Mouse (Mus musculus) neural tube, embryonic 15.5 days (tissue): ENCODE data around the gene Pus10. TPM values are rescaled to one million over a fixed set of nuclear protein-coding genes. Genes with fewer than 3 reads are reported as not detected.

ENCODE experiments used
- ATAC-seq: fragments of 200-750 bp; cut with Nextera tagmentation; 2 replicates; pipeline ENCODE4 v1.8.0; 2017; ENCODE audit warnings: mild to moderate bottlenecking, moderate TSS enrichment, moderate library complexity; ENCODE audit not compliant: low FRiP score
- H3K27ac ChIP-seq: fragments of 300-500 bp; sonication (generic); replicated peaks from 2 replicates; pipeline ENCODE4 v1.5.1; 2015; ENCODE audit warnings: mild to moderate bottlenecking, inconsistent platforms
- H3K27me3 ChIP-seq: fragments of 300-500 bp; sonication (generic); replicated peaks from 2 replicates; pipeline ENCODE4 v1.6.1; 2015; ENCODE audit warnings: inconsistent platforms
- H3K36me3 ChIP-seq: fragments of 300-500 bp; sonication (generic); 2 replicates; pipeline ENCODE4 v1.6.1; 2015; ENCODE audit warnings: inconsistent platforms
- H3K4me1 ChIP-seq: fragments of 300-500 bp; sonication (generic); 2 replicates; pipeline ENCODE4 v1.6.1; 2015; ENCODE audit warnings: inconsistent platforms
- H3K4me2 ChIP-seq: fragments of 300-500 bp; sonication (generic); 2 replicates; pipeline ENCODE4 v1.6.1; 2015; ENCODE audit warnings: inconsistent platforms, mild to moderate bottlenecking, moderate library complexity
- H3K4me3 ChIP-seq: fragments of 300-500 bp; sonication (generic); replicated peaks from 2 replicates; pipeline ENCODE4 v1.5.1; 2015; ENCODE audit warnings: mild to moderate bottlenecking, inconsistent platforms
- H3K9ac ChIP-seq: fragments of 300-500 bp; sonication (generic); replicated peaks from 2 replicates; pipeline ENCODE4 v1.6.1; 2015; ENCODE audit warnings: mild to moderate bottlenecking, inconsistent platforms
- H3K9me3 ChIP-seq: fragments of 300-500 bp; sonication (generic); replicated peaks from 2 replicates; pipeline ENCODE4 v1.6.1; 2016; ENCODE audit warnings: inconsistent platforms
- WGBS: fragments of 180-500 bp; shearing (Covaris S2); methylation state at CpG from one replicate; pipeline ENCODE4 v1.1.7; 2015; ENCODE audit warnings: mixed read lengths; 5-methylcytosine and 5-hydroxymethylcytosine counted together
- polyA plus RNA-seq: library from polyadenylated mRNA; unstranded; fragments of >200 nt; fragmentation: Nextera tagmentation; extraction: Ambion mirVana; gene quantifications from 2 replicates; pipeline ENCODE4 v1.2.1, GENCODE M21; 2015

Gene Pus10
- polyA plus RNA-seq, result 11.3 and 14.9 TPM in 2 replicates

DNA sequence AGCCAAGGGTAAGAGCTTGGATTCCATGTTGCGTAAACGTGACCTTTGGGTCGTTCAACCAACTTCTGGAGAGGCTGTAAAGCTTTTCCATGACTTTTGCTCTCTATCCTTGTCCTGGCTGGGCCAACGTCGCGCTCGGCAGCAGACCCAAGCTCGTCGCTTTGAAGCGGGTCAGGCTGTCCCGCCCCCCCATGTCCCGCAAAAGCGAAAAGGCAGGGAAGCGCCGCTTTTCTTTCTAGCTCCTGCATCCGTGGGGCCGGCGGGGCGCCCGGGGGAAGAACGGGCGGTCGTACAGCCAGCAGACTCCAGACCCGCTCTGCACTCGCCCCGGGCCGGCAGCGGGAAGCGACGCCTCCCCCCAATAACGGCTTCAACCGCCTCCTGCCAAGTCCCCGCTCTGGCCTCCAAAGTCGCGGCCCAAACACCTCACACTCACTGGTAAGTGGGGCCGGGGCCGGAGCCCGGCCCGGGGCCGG lies at the start of gene Pus10:
Gene Pus10 (plus strand): TSS at position 364 of the 476 bp plus-strand sequence.
- H3K4me3 ChIP-seq, result peak within 1 kb of the TSS; percentile 88
- H3K36me3 ChIP-seq, result no peaks in the 10 kb centered on the region
- H3K9me3 ChIP-seq, result no peaks in the 10 kb centered on the region
- H3K27ac ChIP-seq, result peak within 1 kb of the TSS; percentile 97
- H3K4me2 ChIP-seq, result peak within 1 kb of the TSS; percentile 72
- peak; percentile 56 for ATAC-seq
- peaks cover 21% of the 10 kb centered on the region for H3K4me1 ChIP-seq
- peak within 1 kb of the TSS; percentile 85 for H3K9ac ChIP-seq
- WGBS, result under 1% methylated on average over 39 of the region's 40 CpGs
- no peaks in the 10 kb centered on the region for H3K27me3 ChIP-seq

DNA sequence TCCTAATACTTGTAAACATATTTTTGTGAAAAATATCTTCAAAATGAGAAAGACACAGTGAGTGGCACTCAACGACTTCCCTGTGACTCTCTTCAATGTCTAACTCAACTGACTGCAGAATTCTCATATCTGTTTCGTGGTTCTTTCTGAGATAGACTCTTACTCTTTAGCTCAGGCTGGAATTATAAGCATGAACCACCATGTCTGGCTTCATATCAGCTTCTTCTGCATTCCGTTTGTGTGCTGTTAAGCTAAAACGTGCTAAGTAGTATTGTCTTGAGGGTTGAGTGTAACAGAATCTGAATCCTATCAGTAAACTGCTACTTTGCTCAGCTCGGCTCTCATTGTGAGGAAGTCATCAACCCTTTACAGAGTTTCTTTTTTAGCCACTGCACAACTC lies 46.5 kb upstream of the Pus10 start:
- Histone ChIP-seq H3K27ac (no peak overlapping the region), H3K27me3 (no peaks in the 10 kb centered on the region), H3K9me3 (no peaks in the 10 kb centered on the region), H3K4me1 (no peaks in the 10 kb centered on the region), H3K36me3 (peaks cover 24% of the 10 kb centered on the region), H3K4me3 (no peak overlapping the region), H3K4me2 (no peak overlapping the region), H3K9ac (no peak overlapping the region)
- WGBS, result 91% methylated on average over 5 of the region's 5 CpGs
- ATAC-seq, result no peak

DNA sequence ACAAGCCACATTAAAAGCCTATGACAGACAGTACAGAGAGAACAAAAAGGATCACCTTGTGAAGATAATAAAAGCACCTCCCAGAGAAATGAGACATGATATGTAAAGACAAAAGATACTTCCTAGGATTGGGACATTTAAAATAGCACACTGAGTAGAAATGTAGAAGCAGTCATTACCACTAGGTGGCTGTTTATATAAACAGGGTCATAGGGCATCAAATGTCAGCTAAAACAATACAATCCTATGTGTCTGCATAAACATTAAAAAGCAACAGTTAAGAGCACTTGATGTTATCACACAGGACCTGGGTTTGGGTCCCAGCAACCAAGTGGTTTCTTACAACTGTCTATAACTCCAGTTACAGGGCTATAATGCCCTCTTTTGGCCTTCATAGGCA lies 34.8 kb upstream of the Pus10 start:
- Histone ChIP-seq H3K4me1 (peaks cover 19% of the 10 kb centered on the region), H3K27ac (no peak overlapping the region), H3K9ac (no peak overlapping the region), H3K27me3 (no peaks in the 10 kb centered on the region), H3K4me3 (no peak overlapping the region), H3K36me3 (peaks cover 12% of the 10 kb centered on the region), H3K4me2 (no peak overlapping the region), H3K9me3 (no peaks in the 10 kb centered on the region)
- no peak for ATAC-seq

DNA sequence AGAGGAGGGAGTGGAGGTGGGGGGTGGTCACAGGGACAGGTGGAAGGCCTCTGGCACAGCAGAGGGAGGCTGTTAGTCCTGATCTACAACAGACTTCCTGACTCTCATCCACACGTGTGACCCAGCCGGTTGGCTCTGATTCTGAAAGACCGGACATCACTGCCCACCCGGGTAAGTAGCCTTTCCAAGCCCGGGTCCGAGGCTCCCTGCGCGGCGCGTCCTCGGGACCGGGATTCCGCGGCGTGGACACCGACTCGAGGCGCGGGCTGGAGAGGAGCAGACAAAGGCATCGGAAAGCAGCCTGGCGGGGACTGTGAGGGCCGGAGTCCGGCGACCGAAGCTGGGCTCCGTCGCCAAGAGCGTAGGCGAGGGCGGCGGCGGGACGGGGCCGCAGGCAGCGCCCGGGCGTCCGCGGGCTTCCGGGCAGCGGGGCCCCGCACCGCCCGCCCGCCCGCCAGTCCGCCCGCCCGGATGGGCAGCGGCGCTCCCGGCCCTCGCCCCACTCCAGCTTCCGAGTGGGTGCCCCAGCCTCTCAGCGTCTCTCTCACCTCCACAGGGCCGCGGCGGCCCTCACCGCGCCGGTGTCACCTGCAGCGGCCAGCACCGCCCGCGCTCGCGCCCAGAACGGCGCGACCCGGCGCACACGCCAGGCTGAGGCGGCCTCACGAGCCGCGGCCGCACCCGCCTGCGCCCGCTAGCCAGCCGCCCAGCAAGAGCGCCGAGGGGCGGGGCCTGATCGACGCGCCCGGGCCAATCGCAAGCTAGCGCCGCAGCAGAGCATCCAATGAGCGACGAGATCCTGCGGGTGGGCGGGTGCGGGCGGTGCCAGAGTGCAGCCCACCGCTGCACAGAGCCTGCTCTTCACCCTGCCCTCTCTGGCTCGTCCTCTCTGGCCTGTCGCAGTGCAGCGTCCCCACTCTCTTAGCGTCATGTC lies 32.3 kb upstream of the Pus10 start, which contains the start of gene 0610010F05Rik:
Gene 0610010F05Rik (minus strand): TSS at position 695 of the 934 bp plus-strand sequence.
- peaks cover 8% of the 10 kb centered on the region for H3K36me3 ChIP-seq
- peak within 1 kb of the TSS; percentile 93 for H3K27ac ChIP-seq
- H3K4me1 ChIP-seq, result peaks cover 19% of the 10 kb centered on the region
- ATAC-seq, result peak; percentile 100
- H3K27me3 ChIP-seq, result no peaks in the 10 kb centered on the region
- H3K4me2 ChIP-seq, result peak within 1 kb of the TSS; percentile 67
- H3K9ac ChIP-seq, result peak within 1 kb of the TSS; percentile 97
- under 1% methylated on average over 99 of the region's 103 CpGs for WGBS
- H3K9me3 ChIP-seq, result no peaks in the 10 kb centered on the region
- H3K4me3 ChIP-seq, result peak within 1 kb of the TSS; percentile 83

DNA sequence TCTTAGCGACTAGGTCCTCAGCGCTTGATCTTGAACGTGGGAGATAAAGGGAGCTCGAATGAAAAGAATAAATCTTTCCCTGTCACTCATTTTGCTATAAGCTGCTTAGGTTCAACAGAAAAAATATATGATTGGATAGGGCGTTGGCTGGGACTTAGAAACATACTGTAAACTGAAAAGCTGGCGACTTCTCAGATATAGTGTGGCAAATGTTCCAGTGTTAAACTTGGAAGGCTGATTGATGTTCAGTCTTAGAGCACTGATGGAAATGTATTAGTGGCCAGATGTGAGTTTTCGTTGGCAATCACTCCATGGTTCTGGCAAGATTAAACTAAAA lies 31.6 kb upstream of the Pus10 start:
- Histone ChIP-seq H3K27me3 (no peaks in the 10 kb centered on the region), H3K9me3 (no peaks in the 10 kb centered on the region), H3K4me3 (peak overlapping the region; percentile 83), H3K36me3 (0 out of 2 replicates have a peak, but pooled peaks cover 3% of the 10 kb centered on the region), H3K27ac (peak overlapping the region; percentile 93), H3K4me1 (peaks cover 19% of the 10 kb centered on the region), H3K9ac (peak overlapping the region; percentile 15), H3K4me2 (peak overlapping the region; percentile 67)
- WGBS, result 5% methylated on average over 7 of the region's 7 CpGs
- peak; percentile 36 for ATAC-seq

DNA sequence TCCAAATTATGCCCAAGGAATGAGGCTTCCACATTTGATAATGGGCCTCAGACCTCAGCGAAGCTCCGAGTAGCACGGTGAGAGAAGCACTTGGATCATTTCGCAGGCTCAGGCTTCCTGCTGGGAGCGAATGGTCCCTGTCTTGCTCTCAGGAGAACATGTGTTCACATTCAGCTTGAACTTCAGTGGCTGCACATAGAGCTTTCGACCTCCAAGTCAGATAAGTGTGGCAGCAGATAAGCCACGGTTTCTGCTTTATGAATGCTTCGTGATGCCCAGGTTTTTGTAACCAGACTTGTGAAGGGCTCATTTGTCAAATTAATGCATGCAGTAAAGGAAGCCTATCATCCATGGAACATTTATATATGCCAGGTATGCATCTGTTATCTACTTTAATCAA lies 30.9 kb upstream of the Pus10 start:
- no peak overlapping the region for H3K9ac ChIP-seq
- peaks cover 19% of the 10 kb centered on the region for H3K4me1 ChIP-seq
- H3K9me3 ChIP-seq, result no peaks in the 10 kb centered on the region
- H3K4me3 ChIP-seq, result no peak overlapping the region
- no peak for ATAC-seq
- 0 out of 2 replicates have a peak overlapping the region, but pooled peaks have one; percentile 67 for H3K4me2 ChIP-seq
- 0 out of 2 replicates have a peak, but pooled peaks cover 3% of the 10 kb centered on the region for H3K36me3 ChIP-seq
- 61% methylated on average over 8 of the region's 8 CpGs for WGBS
- H3K27me3 ChIP-seq, result no peaks in the 10 kb centered on the region
- peak overlapping the region; percentile 58; the same call in 1 of the 2 replicates for H3K27ac ChIP-seq

DNA sequence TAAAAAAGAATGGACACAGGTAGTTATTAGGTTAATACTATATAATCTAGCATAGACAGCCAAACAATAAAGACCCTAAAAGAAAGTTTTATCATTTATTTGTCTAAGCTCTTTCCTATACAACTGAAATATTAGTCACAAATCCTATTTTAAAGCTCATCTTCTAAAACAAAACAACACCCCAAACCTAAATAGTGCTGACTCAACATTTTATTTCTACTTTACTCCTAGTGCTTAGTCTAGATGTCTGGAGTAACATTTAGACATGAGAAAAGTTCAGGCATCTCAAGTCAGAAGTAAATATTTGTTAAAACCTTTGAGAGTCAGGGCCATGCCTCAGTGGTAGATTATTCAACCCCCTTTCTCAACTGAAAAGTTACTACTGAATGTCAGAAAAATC lies 18.0 kb upstream of the Pus10 start:
- Histone ChIP-seq H3K27me3 (no peaks in the 10 kb centered on the region), H3K36me3 (peaks cover 33% of the 10 kb centered on the region), H3K4me2 (no peak overlapping the region), H3K4me1 (no peaks in the 10 kb centered on the region), H3K9me3 (no peaks in the 10 kb centered on the region; the same call in 1 of the 2 replicates), H3K4me3 (no peak overlapping the region), H3K9ac (no peak overlapping the region), H3K27ac (no peak overlapping the region)
- no peak for ATAC-seq

DNA sequence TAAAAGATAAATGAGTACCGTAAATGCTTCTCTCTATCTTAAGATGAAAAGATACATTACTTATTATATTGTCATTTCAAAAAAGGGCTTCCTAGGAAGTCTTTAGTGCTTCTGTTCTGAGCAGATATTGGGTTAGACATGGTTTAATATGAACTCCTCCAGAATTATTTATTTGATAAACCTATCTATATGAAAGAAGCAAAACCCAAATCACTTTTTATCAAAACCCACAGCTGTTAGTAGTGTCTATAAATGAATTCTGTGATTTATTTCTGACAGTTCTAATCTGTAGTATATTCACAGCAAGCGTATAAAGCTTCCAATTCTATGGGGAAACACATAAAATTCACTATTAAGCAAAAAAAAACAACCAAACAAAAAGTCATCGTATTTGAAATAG lies 17.6 kb upstream of the Pus10 start:
- H3K4me1 ChIP-seq, result no peaks in the 10 kb centered on the region
- H3K36me3 ChIP-seq, result peaks cover 29% of the 10 kb centered on the region
- 90% methylated on average over 3 of the region's 3 CpGs for WGBS
- no peak overlapping the region for H3K9ac ChIP-seq
- H3K27me3 ChIP-seq, result no peaks in the 10 kb centered on the region
- H3K4me2 ChIP-seq, result no peak overlapping the region
- no peak for ATAC-seq
- H3K9me3 ChIP-seq, result no peaks in the 10 kb centered on the region; the same call in 1 of the 2 replicates
- H3K4me3 ChIP-seq, result no peak overlapping the region
- H3K27ac ChIP-seq, result no peak overlapping the region

DNA sequence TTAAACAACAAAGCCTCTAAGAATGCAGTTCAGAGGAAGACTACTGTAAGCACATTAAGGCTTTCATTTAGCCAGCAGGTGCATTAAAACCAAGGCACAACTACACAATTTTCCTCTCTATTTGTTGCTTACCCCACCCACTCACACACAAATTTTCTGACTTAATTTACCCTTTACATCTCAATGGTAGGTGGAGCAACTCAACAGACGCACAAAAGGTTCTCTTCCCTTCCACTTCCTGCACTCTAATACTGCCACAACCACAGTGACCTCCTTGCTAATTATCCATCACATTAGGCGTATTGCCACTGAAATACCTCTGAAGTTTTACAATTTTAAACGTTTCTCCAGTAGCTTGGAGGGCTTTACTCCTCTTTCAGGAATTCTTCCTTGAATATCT lies 11.8 kb upstream of the Pus10 start:
- no peak overlapping the region for H3K4me3 ChIP-seq
- WGBS, result 54% methylated on average over 3 of the region's 3 CpGs

DNA sequence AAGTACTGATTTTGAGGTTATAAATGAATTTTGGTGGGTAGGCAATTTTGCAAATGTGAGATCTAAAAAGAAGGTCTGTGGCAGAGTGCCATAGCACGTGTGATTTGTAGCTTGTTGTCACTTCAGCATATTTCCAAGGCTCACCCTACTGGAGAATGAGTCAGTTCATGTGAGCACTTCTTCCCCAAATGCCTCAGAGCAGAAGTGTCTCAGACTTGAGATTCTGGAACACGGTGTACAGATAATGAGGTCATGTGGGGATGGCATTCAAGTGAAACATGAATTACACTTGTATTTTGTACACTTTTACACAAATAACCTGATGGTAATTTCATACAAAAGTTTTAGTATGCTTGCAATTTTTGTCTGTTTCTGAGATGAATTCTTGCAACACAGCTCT lies 7.7 kb upstream of the Pus10 start:
- H3K36me3 ChIP-seq, result no peaks in the 10 kb centered on the region
- H3K9ac ChIP-seq, result no peak overlapping the region
- H3K4me2 ChIP-seq, result no peak overlapping the region
- no peaks in the 10 kb centered on the region for H3K9me3 ChIP-seq
- WGBS, result 83% methylated on average over 2 of the region's 2 CpGs
- H3K4me3 ChIP-seq, result no peak overlapping the region
- H3K27me3 ChIP-seq, result no peaks in the 10 kb centered on the region
- H3K27ac ChIP-seq, result no peak overlapping the region
- peaks cover 2% of the 10 kb centered on the region; the same call in 1 of the 2 replicates for H3K4me1 ChIP-seq
- ATAC-seq, result no peak

More for the DNA sequence above, 11.8 kb upstream of the Pus10 start:
- Histone ChIP-seq H3K4me1 (no peaks in the 10 kb centered on the region), H3K4me2 (no peak overlapping the region), H3K36me3 (peaks cover 11% of the 10 kb centered on the region), H3K27me3 (no peaks in the 10 kb centered on the region), H3K9me3 (no peaks in the 10 kb centered on the region), H3K9ac (no peak overlapping the region), H3K27ac (no peak overlapping the region)
- no peak for ATAC-seq

DNA sequence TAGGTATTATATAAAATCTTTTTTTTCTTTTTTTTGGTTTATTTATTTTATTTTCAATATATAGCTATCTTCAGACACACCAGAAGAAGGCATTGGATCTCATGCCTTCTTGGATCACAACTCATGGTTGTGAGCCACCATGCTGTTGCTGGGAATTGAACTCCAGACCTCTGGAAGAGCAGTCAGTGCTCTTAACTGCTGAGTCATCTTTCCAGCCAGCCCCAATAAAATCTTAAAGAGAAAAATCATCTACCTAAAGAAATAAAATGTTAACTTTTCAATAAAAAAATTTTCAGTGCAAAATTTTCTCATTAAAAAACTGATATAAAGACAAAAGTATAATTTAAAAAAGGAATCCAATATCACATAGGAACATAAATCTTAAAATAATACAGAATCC lies 1.2 kb upstream of the Pus10 start:
- no peaks in the 10 kb centered on the region for H3K9me3 ChIP-seq
- no peak overlapping the region for H3K27ac ChIP-seq
- H3K4me2 ChIP-seq, result no peak overlapping the region
- H3K9ac ChIP-seq, result no peak overlapping the region
- no peak overlapping the region for H3K4me3 ChIP-seq
- no peaks in the 10 kb centered on the region for H3K27me3 ChIP-seq
- no peaks in the 10 kb centered on the region for H3K36me3 ChIP-seq
- no peak for ATAC-seq
- H3K4me1 ChIP-seq, result peaks cover 21% of the 10 kb centered on the region
